In genomic region chr17:12577096-12577495, GRCm38 (mm10) we compare ENCODE assay signal across 12 mouse cellular contexts.
"Had no signal": no experiment of that assay in that cellular context is flagged by ENCODE, and none has a peak within 500 bp of the region (broad histone marks: within the 10 kb centered on the region; RNA-seq: fewer than 3 reads in every experiment).

No protein-coding gene starts in this region.

- DNase-seq: retina, postnatal 1 day; right cerebral cortex, adult 18-20 months; right cerebral cortex, postnatal 14 days; right cerebral cortex, postnatal 25 days; right cerebral cortex, postnatal 4 days; spleen, adult 18-20 months; thymus, adult 18-20 months; thymus, adult 2 months; thymus, postnatal 14 days; thymus, postnatal 25 days; thymus, postnatal 36 days; thymus, postnatal 4 days had no signal
